Mouse (Mus musculus) kidney, embryonic 15.5 days (tissue): ENCODE results near the gene St5. TPM values are rescaled to one million over a fixed set of nuclear protein-coding genes. Genes with fewer than 3 reads are reported as not detected.

Source experiments
- ATAC-seq: fragments of 200-750 bp; cut with Nextera tagmentation; replicated peaks from 2 replicates; pipeline ENCODE4 v1.8.0; 2017; ENCODE audit warnings: moderate TSS enrichment; ENCODE audit not compliant: low FRiP score
- H3K27ac ChIP-seq: fragments of 300-500 bp; sonication (generic); 2 replicates; pipeline ENCODE4 v1.5.1; 2015; ENCODE audit warnings: mild to moderate bottlenecking, inconsistent platforms
- H3K27me3 ChIP-seq: fragments of 300-500 bp; sonication (generic); 2 replicates; pipeline ENCODE4 v1.6.1; 2015; ENCODE audit warnings: inconsistent platforms
- H3K36me3 ChIP-seq: fragments of 300-500 bp; sonication (generic); 2 replicates; pipeline ENCODE4 v1.6.1; 2015; ENCODE audit warnings: inconsistent platforms
- H3K4me1 ChIP-seq: fragments of 300-500 bp; sonication (generic); 2 replicates; pipeline ENCODE4 v1.6.1; 2015; ENCODE audit warnings: inconsistent platforms
- H3K4me2 ChIP-seq: fragments of 300-500 bp; sonication (generic); 2 replicates; pipeline ENCODE4 v1.6.1; 2015; ENCODE audit warnings: moderate library complexity, mild to moderate bottlenecking, inconsistent platforms
- H3K4me3 ChIP-seq: fragments of 300-500 bp; sonication (generic); replicated peaks from 2 replicates; pipeline ENCODE4 v1.5.1; 2015; ENCODE audit warnings: mild to moderate bottlenecking, inconsistent platforms
- H3K9ac ChIP-seq: fragments of 300-500 bp; sonication (generic); 2 replicates; pipeline ENCODE4 v1.6.1; 2015; ENCODE audit warnings: mild to moderate bottlenecking, inconsistent platforms
- H3K9me3 ChIP-seq: fragments of 300-500 bp; sonication (generic); replicated peaks from 2 replicates; pipeline ENCODE4 v1.6.1; 2016; ENCODE audit warnings: inconsistent platforms
- WGBS: fragments of 180-500 bp; shearing (Covaris S2); methylation state at CpG from one replicate; pipeline ENCODE4 v1.1.7; 2015; ENCODE audit warnings: mixed read lengths; 5-methylcytosine and 5-hydroxymethylcytosine counted together
- polyA plus RNA-seq: library from polyadenylated mRNA; unstranded; fragments of >200 nt; fragmentation: Nextera tagmentation; extraction: Ambion mirVana; gene quantifications from 2 replicates; pipeline ENCODE4 v1.2.1, GENCODE M21; 2015

St5 gene
- polyA plus RNA-seq, 1 experiment from 2014 or later = 35.4 TPM

DNA sequence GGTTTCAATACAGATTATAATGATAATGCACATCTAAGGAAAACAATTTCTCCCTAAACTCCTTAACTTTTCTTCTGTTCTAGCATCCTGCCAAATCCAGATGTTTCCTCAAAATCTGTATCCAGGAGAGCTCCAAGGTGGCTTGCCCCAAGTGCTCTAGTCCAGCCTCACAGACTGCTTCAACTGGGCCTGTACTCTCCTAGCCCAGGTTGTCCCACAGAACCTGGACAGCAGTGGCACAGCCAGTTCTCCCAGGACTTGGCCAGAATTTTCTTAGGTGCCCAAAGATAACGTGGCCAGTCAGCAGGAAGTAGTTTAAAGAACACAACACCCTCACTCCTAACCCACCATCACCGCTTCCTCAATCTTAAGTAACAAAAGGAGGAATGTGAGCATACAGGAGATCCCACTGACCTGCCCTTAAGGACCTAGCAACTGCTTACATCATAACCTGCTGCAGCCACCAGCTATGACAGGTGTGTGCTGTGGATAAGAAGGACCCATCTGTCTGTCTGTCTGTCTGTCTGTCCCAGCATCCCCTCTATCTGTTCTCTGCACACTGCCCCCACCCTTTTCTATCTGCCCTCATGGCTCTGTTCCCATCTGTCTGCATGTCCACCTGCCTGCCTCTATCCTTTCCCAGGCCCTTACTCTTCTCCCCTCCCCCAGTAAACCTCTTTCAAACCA lies 108.4 kb downstream of the St5 start:
- no peak overlapping the region for H3K9ac ChIP-seq
- no peaks in the 10 kb centered on the region for H3K9me3 ChIP-seq
- ATAC-seq = peak; percentile 67
- H3K27ac ChIP-seq = no peak overlapping the region
- no peak overlapping the region for H3K4me2 ChIP-seq
- no peak overlapping the region for H3K4me3 ChIP-seq
- H3K4me1 ChIP-seq = peaks cover 15% of the 10 kb centered on the region
- no peaks in the 10 kb centered on the region for H3K36me3 ChIP-seq
- WGBS = 78% methylated on average over 2 of the region's 2 CpGs
- H3K27me3 ChIP-seq = no peaks in the 10 kb centered on the region

DNA sequence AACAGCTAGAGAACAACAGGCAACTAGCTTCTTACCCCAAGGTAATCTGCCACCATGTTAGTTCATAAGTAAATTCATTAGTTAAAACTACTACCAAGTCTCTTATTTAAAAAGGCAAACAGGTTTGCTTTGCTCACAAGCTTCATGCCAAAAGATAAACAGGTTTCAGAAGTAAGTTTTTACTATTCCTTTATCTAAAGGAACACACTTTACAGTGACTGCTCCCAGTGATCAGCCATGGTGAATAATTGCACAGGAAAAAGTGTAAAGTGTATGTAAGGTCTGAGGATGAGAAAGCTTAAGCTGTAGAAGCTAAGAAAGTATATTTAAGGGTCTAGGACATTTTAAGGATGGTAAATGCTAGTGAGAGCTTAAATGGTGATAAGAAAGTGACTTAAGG lies 109.4 kb downstream of the St5 start:
- Histone ChIP-seq H3K9ac (no peak overlapping the region), H3K4me2 (no peak overlapping the region), H3K4me3 (no peak overlapping the region), H3K27me3 (no peaks in the 10 kb centered on the region), H3K36me3 (no peaks in the 10 kb centered on the region), H3K4me1 (peaks cover 19% of the 10 kb centered on the region), H3K27ac (no peak overlapping the region), H3K9me3 (no peaks in the 10 kb centered on the region)
- no peak for ATAC-seq

DNA sequence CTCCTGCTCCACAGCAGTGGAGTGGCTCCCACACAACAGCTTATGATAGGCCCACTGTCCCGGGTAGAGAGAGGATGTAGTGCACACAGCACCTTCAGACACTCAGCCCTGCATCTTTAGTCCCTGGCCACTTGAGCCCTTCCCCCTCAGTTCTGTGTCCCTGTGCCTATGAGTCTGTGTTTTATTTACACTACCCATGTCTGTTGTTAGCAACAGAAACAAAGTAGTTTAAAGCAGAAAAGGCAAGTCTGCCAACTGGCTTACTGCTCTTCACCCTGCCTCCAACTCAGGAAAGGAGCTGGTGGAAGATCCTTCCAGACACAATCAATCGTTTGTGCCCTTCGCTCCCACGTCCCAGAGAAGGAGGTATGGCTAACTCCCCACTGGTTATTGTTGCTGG lies 111.2 kb downstream of the St5 start:
- H3K4me3 ChIP-seq = no peak overlapping the region
- peaks cover 30% of the 10 kb centered on the region for H3K4me1 ChIP-seq
- no peak for ATAC-seq
- no peaks in the 10 kb centered on the region for H3K9me3 ChIP-seq
- no peak overlapping the region for H3K9ac ChIP-seq
- H3K27ac ChIP-seq = no peak overlapping the region
- H3K27me3 ChIP-seq = no peaks in the 10 kb centered on the region
- H3K36me3 ChIP-seq = no peaks in the 10 kb centered on the region
- H3K4me2 ChIP-seq = no peak overlapping the region
- 42% methylated on average over 4 of the region's 4 CpGs for WGBS

DNA sequence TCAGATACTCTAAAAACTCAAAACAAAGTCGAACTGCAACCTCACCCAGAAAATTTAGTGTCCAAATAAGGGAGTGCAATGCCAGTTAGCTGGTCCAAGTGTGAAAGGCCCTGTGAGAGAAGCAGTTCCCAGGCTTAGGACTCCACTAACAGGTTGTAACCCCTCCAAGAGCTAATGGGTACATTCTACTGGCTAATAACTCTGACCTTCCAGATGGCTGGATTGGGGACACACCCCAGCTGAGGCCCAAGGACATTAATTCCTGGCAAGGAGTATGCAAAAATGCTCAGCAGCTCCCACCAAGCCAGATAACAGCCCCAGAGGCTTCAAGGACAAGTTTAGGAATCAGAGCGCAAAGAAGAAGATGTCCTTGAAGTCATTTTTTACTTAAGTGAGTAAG lies 112.8 kb downstream of the St5 start:
- ATAC-seq = no peak
- no peaks in the 10 kb centered on the region for H3K36me3 ChIP-seq
- H3K27me3 ChIP-seq = no peaks in the 10 kb centered on the region
- H3K9me3 ChIP-seq = no peaks in the 10 kb centered on the region
- no peak overlapping the region for H3K4me2 ChIP-seq
- no peak overlapping the region for H3K4me3 ChIP-seq
- no peak overlapping the region for H3K9ac ChIP-seq
- H3K27ac ChIP-seq = no peak overlapping the region
- peaks cover 30% of the 10 kb centered on the region for H3K4me1 ChIP-seq
- 73% methylated on average over 2 of the region's 2 CpGs for WGBS

DNA sequence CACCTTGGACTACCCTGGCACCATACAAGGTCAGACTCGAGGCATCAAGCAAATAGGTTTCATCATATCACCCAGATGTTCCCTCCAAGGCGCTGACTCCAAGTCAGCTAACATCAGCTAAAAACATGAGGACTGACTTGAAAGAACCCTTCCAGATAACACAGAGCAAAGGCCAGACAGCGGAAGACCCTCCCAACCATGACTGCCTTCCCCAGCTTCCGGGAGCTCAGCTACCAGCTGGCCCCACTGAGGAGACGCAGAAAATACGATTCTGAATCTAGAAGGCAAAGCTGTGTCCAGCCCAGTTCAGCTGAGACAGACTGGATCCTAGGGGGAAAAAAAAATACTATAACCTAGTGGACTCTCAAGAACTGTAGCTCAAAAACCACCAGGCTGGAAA lies 114.4 kb downstream of the St5 start:
- H3K27me3 ChIP-seq = no peaks in the 10 kb centered on the region
- ATAC-seq = no peak; the same call in 1 of the 2 replicates
- no peak overlapping the region for H3K9ac ChIP-seq
- H3K4me3 ChIP-seq = no peak overlapping the region
- no peaks in the 10 kb centered on the region for H3K9me3 ChIP-seq
- H3K27ac ChIP-seq = peak overlapping the region; percentile 29; the same call in 1 of the 2 replicates
- H3K4me1 ChIP-seq = peaks cover 30% of the 10 kb centered on the region
- H3K4me2 ChIP-seq = no peak overlapping the region
- WGBS = 41% methylated on average over 6 of the region's 6 CpGs
- no peaks in the 10 kb centered on the region for H3K36me3 ChIP-seq

DNA sequence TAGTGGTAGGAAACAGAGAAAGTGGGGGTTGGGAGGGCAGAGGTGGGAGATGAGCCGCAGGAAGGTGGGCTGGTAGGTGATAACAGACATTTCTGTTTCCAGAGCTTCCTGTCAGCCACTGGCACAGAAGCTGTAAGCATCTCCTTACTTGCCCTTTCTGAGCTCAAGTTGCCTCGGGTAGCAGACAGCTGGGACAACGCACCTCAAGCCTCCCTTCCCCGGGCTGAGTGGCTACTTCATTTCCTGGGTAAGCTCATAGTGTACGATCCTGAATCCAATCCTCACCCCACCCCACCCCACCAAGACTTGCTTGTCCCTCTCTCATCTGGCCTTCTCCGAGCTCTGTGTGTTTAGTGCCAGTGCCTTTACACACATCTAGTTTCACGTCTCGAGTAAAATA lies 115.3 kb downstream of the St5 start:
- H3K27ac ChIP-seq = no peak overlapping the region
- H3K9me3 ChIP-seq = no peaks in the 10 kb centered on the region
- no peaks in the 10 kb centered on the region for H3K36me3 ChIP-seq
- H3K4me1 ChIP-seq = peaks cover 28% of the 10 kb centered on the region
- H3K9ac ChIP-seq = no peak overlapping the region
- ATAC-seq = no peak
- 58% methylated on average over 8 of the region's 8 CpGs for WGBS
- no peak overlapping the region for H3K4me2 ChIP-seq
- no peaks in the 10 kb centered on the region for H3K27me3 ChIP-seq
- H3K4me3 ChIP-seq = no peak overlapping the region

DNA sequence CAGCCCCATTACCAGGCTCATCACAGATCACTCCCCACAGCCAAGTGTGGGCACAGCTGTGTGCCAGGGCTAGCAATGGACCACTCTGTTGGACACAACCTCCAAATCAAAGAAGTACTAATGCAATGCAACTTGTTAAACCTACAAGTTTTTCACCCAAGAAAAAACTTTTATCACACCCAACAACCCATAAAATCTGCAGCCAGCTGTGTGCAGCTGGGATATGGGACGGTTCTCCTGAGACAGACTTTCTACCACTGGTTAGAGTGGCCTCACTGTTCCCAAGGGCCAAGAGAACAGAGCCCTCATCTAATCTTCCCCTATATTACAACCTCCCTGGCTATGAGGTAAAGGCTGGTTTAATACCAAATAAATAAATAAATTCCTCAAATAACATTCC lies 118.9 kb downstream of the St5 start:
- Histone ChIP-seq H3K9me3 (no peaks in the 10 kb centered on the region), H3K36me3 (no peaks in the 10 kb centered on the region), H3K4me2 (no peak overlapping the region), H3K27me3 (no peaks in the 10 kb centered on the region), H3K4me3 (no peak overlapping the region), H3K9ac (no peak overlapping the region), H3K27ac (no peak overlapping the region), H3K4me1 (peaks cover 21% of the 10 kb centered on the region)
- ATAC-seq = no peak
- WGBS = 68% methylated on average over 1 of the region's 1 CpGs

DNA sequence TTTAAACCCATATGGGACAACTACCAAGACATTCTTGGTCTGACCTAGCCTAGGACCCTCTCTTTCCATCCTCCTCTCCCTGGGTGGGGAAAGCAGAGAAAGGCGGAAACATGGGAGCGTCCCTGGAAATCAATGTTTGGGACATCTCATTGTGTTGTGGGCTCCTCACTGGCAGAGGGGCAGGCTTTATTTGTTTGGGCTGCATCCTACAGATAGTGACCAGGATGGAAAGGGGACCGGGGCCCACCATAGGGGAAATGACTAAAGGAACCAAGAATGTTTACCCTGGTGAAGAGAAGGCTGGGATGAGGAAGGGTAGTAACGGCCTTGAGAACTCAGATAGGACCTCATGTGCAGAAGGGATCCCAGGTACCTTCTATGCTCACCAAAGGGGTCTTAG lies 122.9 kb downstream of the St5 start:
- Histone ChIP-seq H3K4me3 (no peak overlapping the region), H3K9me3 (no peaks in the 10 kb centered on the region), H3K27me3 (no peaks in the 10 kb centered on the region), H3K4me1 (peaks cover 22% of the 10 kb centered on the region), H3K9ac (no peak overlapping the region), H3K27ac (peak overlapping the region; percentile 37; the same call in 1 of the 2 replicates), H3K36me3 (no peaks in the 10 kb centered on the region), H3K4me2 (no peak overlapping the region)
- ATAC-seq = no peak
- WGBS = 83% methylated on average over 4 of the region's 4 CpGs

DNA sequence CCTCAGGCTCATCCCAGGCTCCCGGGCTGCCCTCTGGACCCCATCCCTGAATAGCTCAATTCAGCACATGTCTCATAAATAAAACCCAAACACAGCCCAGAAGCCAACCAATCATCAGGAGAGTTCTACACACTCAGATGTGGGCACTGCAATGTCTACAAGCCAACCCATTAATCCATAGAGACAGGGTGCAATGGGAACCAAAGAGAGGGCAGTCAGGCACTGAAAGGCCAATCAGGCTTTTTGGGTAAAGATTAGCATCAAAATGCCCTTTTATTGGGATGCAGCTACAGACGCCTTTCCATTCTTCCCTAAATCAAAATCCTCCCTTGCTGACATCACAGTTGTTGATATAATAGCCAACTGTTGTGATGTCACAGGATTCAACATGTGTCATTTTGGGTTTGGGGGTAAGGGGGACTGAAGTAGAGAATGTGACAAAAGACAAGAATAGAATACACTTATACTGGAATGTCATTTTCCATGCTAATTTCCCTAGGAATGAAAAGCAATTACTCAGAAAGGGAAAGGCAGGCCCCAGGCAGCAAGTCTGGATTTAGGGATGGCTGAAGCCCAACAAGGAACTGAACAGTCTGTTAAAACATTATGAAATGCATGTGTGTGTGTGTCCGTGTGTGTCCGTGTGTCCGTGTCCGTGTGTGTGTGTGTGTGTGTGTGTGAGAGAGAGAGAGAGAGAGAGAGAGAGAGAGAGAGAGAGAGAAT lies 123.7 kb downstream of the St5 start:
- no peak for ATAC-seq
- H3K27ac ChIP-seq = no peak overlapping the region
- no peak overlapping the region for H3K4me3 ChIP-seq
- no peaks in the 10 kb centered on the region for H3K27me3 ChIP-seq
- 76% methylated on average over 6 of the region's 6 CpGs for WGBS
- H3K4me2 ChIP-seq = no peak overlapping the region
- no peak overlapping the region for H3K9ac ChIP-seq
- H3K36me3 ChIP-seq = no peaks in the 10 kb centered on the region
- peaks cover 22% of the 10 kb centered on the region for H3K4me1 ChIP-seq
- H3K9me3 ChIP-seq = no peaks in the 10 kb centered on the region

DNA sequence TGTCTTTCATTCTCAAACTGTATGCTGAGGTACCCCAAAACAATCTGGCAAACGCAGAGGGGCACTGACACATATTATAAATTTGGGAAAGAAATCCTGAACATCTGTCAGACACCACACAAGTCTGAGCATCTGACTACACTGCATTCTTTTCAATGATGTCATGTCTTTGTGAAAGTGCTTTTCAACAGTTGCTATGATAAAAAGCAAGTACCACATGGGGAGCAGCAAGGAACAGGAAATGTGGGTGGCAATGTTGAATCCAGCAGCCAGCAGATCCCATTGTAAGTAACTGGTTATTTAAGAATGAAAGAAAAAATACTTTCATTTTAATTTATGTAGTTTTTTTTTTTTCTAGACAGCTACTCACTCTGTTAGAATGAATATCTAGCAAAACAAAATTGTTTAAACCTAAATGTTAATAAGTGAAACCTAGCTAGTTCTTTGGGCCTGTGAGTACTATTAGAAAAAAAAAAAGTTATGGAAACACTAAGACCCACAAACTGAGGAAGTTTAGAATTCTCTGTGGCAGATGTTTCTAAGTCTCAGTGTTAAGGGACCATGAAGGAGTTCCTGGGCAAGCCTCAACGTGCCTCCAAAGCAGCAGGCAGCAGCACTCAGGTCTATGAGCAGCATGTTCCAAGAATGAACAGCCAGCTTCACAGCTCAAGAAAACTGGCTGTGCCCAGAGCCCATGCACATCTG lies 124.4 kb downstream of the St5 start:
- no peak overlapping the region for H3K4me2 ChIP-seq
- 68% methylated on average over 2 of the region's 2 CpGs for WGBS
- peaks cover 22% of the 10 kb centered on the region for H3K4me1 ChIP-seq
- ATAC-seq = no peak
- no peak overlapping the region for H3K4me3 ChIP-seq
- no peak overlapping the region for H3K9ac ChIP-seq
- no peaks in the 10 kb centered on the region for H3K9me3 ChIP-seq
- no peak overlapping the region for H3K27ac ChIP-seq
- no peaks in the 10 kb centered on the region for H3K36me3 ChIP-seq
- no peaks in the 10 kb centered on the region for H3K27me3 ChIP-seq

DNA sequence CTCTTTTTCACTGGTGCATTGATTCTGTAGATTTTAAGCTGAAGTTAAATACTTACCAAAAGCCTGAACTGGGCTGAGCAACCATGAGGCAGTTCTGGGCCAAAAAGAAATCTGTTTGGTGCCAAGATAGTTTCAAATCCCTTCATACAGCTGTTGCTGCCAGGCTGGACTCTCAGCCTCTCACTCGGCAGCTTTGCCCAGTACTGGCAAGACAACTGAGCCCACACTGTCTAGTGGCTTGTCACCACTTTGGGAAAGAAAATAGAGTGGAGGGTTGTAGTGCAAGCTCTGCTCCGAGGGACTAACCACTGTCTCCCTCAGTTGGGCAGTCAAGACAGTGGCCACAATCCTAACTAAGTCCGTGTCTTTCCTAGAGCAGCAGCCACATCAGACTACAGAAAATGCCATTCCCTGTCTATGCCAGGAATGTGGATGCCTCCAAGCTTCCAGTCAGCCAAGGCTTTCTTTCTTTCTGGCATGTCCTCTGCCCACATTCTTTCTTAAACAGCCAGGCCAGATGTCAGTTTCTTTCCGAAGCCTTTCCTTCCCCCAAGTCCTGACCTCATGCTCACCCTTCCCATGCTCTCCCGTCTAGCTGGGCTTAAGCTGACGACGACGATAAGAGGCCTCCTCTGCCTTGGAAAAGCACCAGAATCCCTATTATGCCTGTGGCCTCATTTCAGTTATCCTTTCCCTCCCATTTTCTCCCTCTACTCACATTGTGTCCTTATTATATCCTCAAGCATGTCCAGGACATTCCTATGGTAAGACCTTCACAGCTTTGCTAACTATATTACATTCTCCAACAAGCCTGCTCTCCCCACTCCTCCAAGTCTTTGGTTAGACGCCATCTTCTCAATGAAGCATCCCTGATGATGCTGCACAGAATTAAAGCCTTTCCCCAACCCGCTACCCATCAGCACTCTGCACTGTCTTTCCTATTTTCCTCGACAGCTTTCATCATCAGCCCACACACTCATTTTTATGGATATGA lies 126.8 kb downstream of the St5 start:
- H3K36me3 ChIP-seq = no peaks in the 10 kb centered on the region
- ATAC-seq = no peak
- WGBS = 60% methylated on average over 11 of the region's 11 CpGs

More for the DNA sequence above, 126.8 kb downstream of the St5 start:
- Histone ChIP-seq H3K9ac (no peak overlapping the region), H3K4me2 (no peak overlapping the region), H3K9me3 (no peaks in the 10 kb centered on the region), H3K4me3 (no peak overlapping the region), H3K4me1 (peaks cover 22% of the 10 kb centered on the region), H3K27me3 (no peaks in the 10 kb centered on the region), H3K27ac (peak overlapping the region; percentile 67)
